Mouse (Mus musculus) midbrain, embryonic 11.5 days (tissue): ENCODE data around the gene Scaf8. TPM values are rescaled to one million over a fixed set of nuclear protein-coding genes. Genes with fewer than 3 reads are reported as not detected.
"Not testable (repeated sequence)": the region's sequence is repeated elsewhere in the genome, so short reads cannot be mapped to it uniquely, and the experiment has no call there.

ENCODE experiments used
- ATAC-seq: fragments of 200-750 bp; cut with Nextera tagmentation; 2 replicates; pipeline ENCODE4 v1.8.0; 2017; ENCODE audit warnings: moderate TSS enrichment, moderate library complexity; ENCODE audit not compliant: low FRiP score
- DNase-seq: peaks from one replicate; pipeline ENCODE4 v3.0.0; 2015; ENCODE audit warnings: low spot score; ENCODE audit errors: missing footprints
- H3K27ac ChIP-seq: fragments of 300-500 bp; sonication (generic); 2 replicates; pipeline ENCODE4 v1.5.1; 2014; ENCODE audit warnings: low read depth, low read length
- H3K27me3 ChIP-seq: fragments of 300-500 bp; sonication (generic); 2 replicates; pipeline ENCODE4 v1.6.1; 2014; ENCODE audit warnings: mild to moderate bottlenecking, low read length, moderate library complexity, mixed read lengths; ENCODE audit not compliant: control insufficient read depth, insufficient read depth
- H3K36me3 ChIP-seq: fragments of 300-500 bp; sonication (generic); 2 replicates; pipeline ENCODE4 v1.6.1; 2014; ENCODE audit warnings: mild to moderate bottlenecking, low read length, moderate library complexity, mixed read lengths; ENCODE audit not compliant: control insufficient read depth, insufficient read depth
- H3K4me1 ChIP-seq: fragments of 300-500 bp; sonication (generic); 2 replicates; pipeline ENCODE4 v1.6.1; 2014; ENCODE audit warnings: low read length; ENCODE audit not compliant: control insufficient read depth, insufficient read depth
- H3K4me2 ChIP-seq: fragments of 300-500 bp; sonication (generic); 2 replicates; pipeline ENCODE4 v1.6.1; 2014; ENCODE audit warnings: mild to moderate bottlenecking, moderate library complexity
- H3K4me3 ChIP-seq: fragments of 300-500 bp; sonication (generic); 2 replicates; pipeline ENCODE4 v1.5.1; 2014; ENCODE audit warnings: low read depth, low read length
- H3K9ac ChIP-seq: fragments of 300-500 bp; sonication (generic); 2 replicates; pipeline ENCODE4 v1.6.1; 2014; ENCODE audit warnings: low read length
- H3K9me3 ChIP-seq: fragments of 300-500 bp; sonication (generic); 2 replicates; pipeline ENCODE4 v1.6.1; 2016; ENCODE audit warnings: low read length; ENCODE audit not compliant: control insufficient read depth
- WGBS: fragments of 180-500 bp; shearing (Covaris S2); extraction: QIAGEN DNeasy Blood & Tissue Kit; methylation state at CpG from one replicate; pipeline ENCODE4 v1.1.7; 2014; 5-methylcytosine and 5-hydroxymethylcytosine counted together
- polyA plus RNA-seq: library from polyadenylated mRNA; unstranded; fragments of >200 nt; fragmentation: Nextera tagmentation; extraction: Ambion mirVana; gene quantifications from 2 replicates; pipeline ENCODE4 v1.2.1, GENCODE M21; 2014

The Scaf8 gene
- polyA plus RNA-seq, 1 experiment from 2014 or later: 25.8 TPM

GRCm38 (mm10) chr17:3083886-3084550 is 30.8 kb upstream of the Scaf8 start:
- Histone ChIP-seq H3K9ac (peak overlapping the region; percentile 51), H3K36me3 (no peaks in the 10 kb centered on the region), H3K27me3 (no peaks in the 10 kb centered on the region), H3K4me3 (peak overlapping the region; percentile 42), H3K9me3 (no peaks in the 10 kb centered on the region), H3K4me2 (peak overlapping the region; percentile 53), H3K27ac (peak overlapping the region; percentile 58), H3K4me1 (no peaks in the 10 kb centered on the region)
- ATAC-seq: peak; percentile 75
- WGBS: 0% methylated on average over 24 of the region's 40 CpGs
- DNase-seq: peak; percentile 99

- Histone ChIP-seq H3K4me3 (peak overlapping the region; percentile 42), H3K4me1 (no peaks in the 10 kb centered on the region), H3K27ac (peak overlapping the region; percentile 58; the same call in 1 of the 2 replicates), H3K9ac (peak overlapping the region; percentile 51; the same call in 1 of the 2 replicates), H3K36me3 (no peaks in the 10 kb centered on the region), H3K9me3 (no peaks in the 10 kb centered on the region), H3K4me2 (peak overlapping the region; percentile 53), H3K27me3 (no peaks in the 10 kb centered on the region)
- WGBS: 0% methylated on average over 31 of the region's 31 CpGs
- DNase-seq (peak; percentile 94), ATAC-seq (peak; percentile 23)
Measured at GRCm38 (mm10) chr17:3084551-3084930, 30.2 kb upstream of the Scaf8 start.

- Histone ChIP-seq H3K4me2 (peak overlapping the region; percentile 53), H3K27ac (no peak overlapping the region), H3K9me3 (no peaks in the 10 kb centered on the region), H3K4me1 (no peaks in the 10 kb centered on the region), H3K4me3 (peak overlapping the region; percentile 42), H3K36me3 (no peaks in the 10 kb centered on the region), H3K9ac (0 out of 2 replicates have a peak overlapping the region, but pooled peaks have one; percentile 51), H3K27me3 (no peaks in the 10 kb centered on the region)
- 62% methylated on average over 3 of the region's 3 CpGs for WGBS
- DNase-seq: peak; percentile 87
- no peak for ATAC-seq
Measured at GRCm38 (mm10) chr17:3085152-3085551, 29.6 kb upstream of the Scaf8 start.

- DNase-seq: no peak
- Histone ChIP-seq H3K9ac (no peak overlapping the region), H3K4me2 (no peak overlapping the region), H3K4me3 (no peak overlapping the region), H3K27me3 (no peaks in the 10 kb centered on the region), H3K36me3 (no peaks in the 10 kb centered on the region), H3K9me3 (no peaks in the 10 kb centered on the region), H3K27ac (no peak overlapping the region), H3K4me1 (no peaks in the 10 kb centered on the region)
- no peak for ATAC-seq
- WGBS: 58% methylated on average over 4 of the region's 4 CpGs
Measured at GRCm38 (mm10) chr17:3092682-3093081, 22.1 kb upstream of the Scaf8 start.

GRCm38 (mm10) chr17:3099273-3099672 is 15.5 kb upstream of the Scaf8 start:
- not testable (repeated sequence) for H3K9ac ChIP-seq, DNase-seq, ATAC-seq

GRCm38 (mm10) chr17:3102336-3103165 is 12.2 kb upstream of the Scaf8 start:
- H3K9me3 ChIP-seq: no peaks in the 10 kb centered on the region
- H3K4me1 ChIP-seq: peaks cover 5% of the 10 kb centered on the region; the same call in 1 of the 2 replicates
- DNase-seq (peak; percentile 91), ATAC-seq (peak; percentile 92)
- no peak overlapping the region for H3K27ac ChIP-seq
- H3K4me2 ChIP-seq: peak overlapping the region; percentile 44; the same call in 1 of the 2 replicates
- H3K9ac ChIP-seq: peak overlapping the region; percentile 41
- peak overlapping the region; percentile 16; the same call in 1 of the 2 replicates for H3K4me3 ChIP-seq
- WGBS: under 1% methylated on average over 14 of the region's 14 CpGs
- no peaks in the 10 kb centered on the region for H3K27me3 ChIP-seq
- no peaks in the 10 kb centered on the region; the same call in 1 of the 2 replicates for H3K36me3 ChIP-seq

More at GRCm38 (mm10) chr17:3099273-3099672, 15.5 kb upstream of the Scaf8 start:
- H3K27ac ChIP-seq, H3K4me3 ChIP-seq, H3K4me2 ChIP-seq, H3K4me1 ChIP-seq, H3K27me3 ChIP-seq, H3K36me3 ChIP-seq, H3K9me3 ChIP-seq: not testable (repeated sequence)
- 83% methylated on average over 1 of the region's 1 CpGs for WGBS

GRCm38 (mm10) chr17:3104154-3104931 is 10.4 kb upstream of the Scaf8 start:
- WGBS: 90% methylated on average over 6 of the region's 6 CpGs
- Histone ChIP-seq H3K36me3 (no peaks in the 10 kb centered on the region; the same call in 1 of the 2 replicates), H3K27ac (no peak overlapping the region), H3K9ac (no peak overlapping the region), H3K4me1 (peaks cover 5% of the 10 kb centered on the region; the same call in 1 of the 2 replicates), H3K27me3 (no peaks in the 10 kb centered on the region), H3K4me2 (no peak overlapping the region), H3K9me3 (no peaks in the 10 kb centered on the region), H3K4me3 (no peak overlapping the region)
- no peak for DNase-seq
- no peak for ATAC-seq

GRCm38 (mm10) chr17:3105022-3105421 is 9.8 kb upstream of the Scaf8 start:
- Histone ChIP-seq H3K27ac (no peak overlapping the region), H3K4me2 (no peak overlapping the region), H3K4me3 (no peak overlapping the region), H3K9me3 (no peaks in the 10 kb centered on the region), H3K36me3 (no peaks in the 10 kb centered on the region; the same call in 1 of the 2 replicates), H3K27me3 (no peaks in the 10 kb centered on the region), H3K9ac (no peak overlapping the region), H3K4me1 (peaks cover 5% of the 10 kb centered on the region; the same call in 1 of the 2 replicates)
- ATAC-seq (no peak), DNase-seq (no peak)
- 85% methylated on average over 1 of the region's 1 CpGs for WGBS
